In genomic region chr19:53328116-53328515, GRCm38 (mm10) we compare ENCODE assay signal across 10 mouse cellular contexts. TPM values are rescaled to one million over a fixed set of nuclear protein-coding genes. Genes with fewer than 3 reads are reported as not detected.
A peak's percentile ranks its signal among the peaks of the same experiment; 100 is the strongest.
DNase-seq lines count a peak whose midpoint lies in the region; ATAC-seq and TF ChIP-seq lines count a peak whose summit lies in the region.
"Had no signal": no experiment of that assay in that cellular context is flagged by ENCODE, and none has a peak within 500 bp of the region (broad histone marks: within the 10 kb centered on the region; RNA-seq: fewer than 3 reads in every experiment).

No protein-coding gene starts in this region.

- H3K4me3 ChIP-seq in lung, adult 2 months (replicated peaks; ENCODE audit: extremely low read depth, low read depth, low read length) = no peak overlapping the region
- H3K4me3 ChIP-seq: limb, embryonic 10.5 days had no signal

- ATAC-seq in neutrophil, adult 5-6 weeks (ENCODE audit: extremely low read depth, insufficient number of reproducible peaks, low FRiP score, poor library complexity, severe bottlenecking) = peak; percentile 57

- DNase-seq in heart, adult 11 months = peak; percentile 94
- DNase-seq in heart, postnatal 14 days = no peak
- DNase-seq in lung, postnatal 10 days = peak; percentile 33
- no peak for DNase-seq in lung, adult 2 months
- DNase-seq in MN1 (ENCODE audit: low spot score) = peak; percentile 56
- DNase-seq in yolk sac, embryonic 10.5 days (ENCODE audit: low spot score) = no peak
- no peak for DNase-seq in cerebellum, postnatal 36 days

- TF ChIP-seq CTCF in lung, adult 2 months (IDR thresholded peaks at IDR 0.05; ENCODE audit: insufficient read depth, low read length) = no peak

- peaks cover 10% of the 10 kb centered on the region for H3K4me1 ChIP-seq in lung, adult 2 months (ENCODE audit: control insufficient read depth, insufficient read depth, low read length)

- TF ChIP-seq POLR2A in lung, adult 2 months (IDR thresholded peaks at IDR 0.05; ENCODE audit: borderline replicate concordance, extremely low read depth, low read depth, low read length) = no peak

- intact Hi-C loops in heart, postnatal 14 days (cut with DNase I) = loop anchor here (2.0 to 5.0 kb wide), 4 partner anchors 15 to 186 kb away; partner anchors contain the start of gene Add3

- WGBS in lung, adult 2 months = 51% methylated on average over 9 of the region's 9 CpGs

RNA-seq across cellular contexts. Expression of gene Mxi1, which starts 17.8 kb away (rescaled TPM):
- 10 to 100 TPM; 37.0 to 40.7 TPM for total RNA-seq in heart, postnatal 14 days (2021)
- polyA plus RNA-seq in lung, adult 2 months (2012; rRNA removed) = 17.0 and 21.5 TPM in 2 replicates
- total RNA-seq in neutrophil, adult 5-6 weeks (2017) = 108 and 112 TPM in 2 replicates

RNA-seq across cellular contexts. Expression of gene Gm10197, which starts 43.5 kb away (rescaled TPM):
- total RNA-seq in heart, postnatal 14 days (2021) = not detected
- not detected in 2 replicates for polyA plus RNA-seq in lung, adult 2 months (2012; rRNA removed)
- not detected in 2 replicates for total RNA-seq in neutrophil, adult 5-6 weeks (2017)
- polyA plus RNA-seq: neural tube, embryonic 11.5 days had no signal

Comparison
In these comparisons a context has a peak if more than half of its experiments do, and no peak if none do; other contexts are left out.
1. DNase-seq: peak in heart, adult 11 months (single experiment), lung, postnatal 10 days (single experiment) and MN1 (single experiment); none in heart, postnatal 14 days (0 of 2), lung, adult 2 months (single experiment), yolk sac, embryonic 10.5 days (single experiment) and cerebellum, postnatal 36 days (0 of 2).